Mouse (Mus musculus) megakaryocyte, embryonic 14.5 days (primary cell): ENCODE data around the gene Tas2r104.

ENCODE experiments used
- FLI1 ChIP-seq: IDR thresholded peaks from 2 replicates; pipeline ENCODE4 v1.6.1; 2012; ENCODE audit warnings: low read length, inconsistent platforms, mixed read lengths
- GATA1 ChIP-seq: IDR thresholded peaks from 3 replicates; pipeline ENCODE4 v1.6.1; 2012; ENCODE audit warnings: mixed read lengths, low read length, inconsistent platforms, borderline replicate concordance

- TF ChIP-seq GATA1 (no peak), FLI1 (no peak)
These were observed 4.4 kb upstream of the Tas2r104 start, which contains the start of gene Tas2r114 for GRCm38 (mm10) chr6:131689963-131690362.
